Mouse (Mus musculus): ENCODE measurements at regions not wholly inside any gene's neighbourhood (a gene's known extent, or its start where the extent isn't known, plus 50 kb on each side); places are given as distances from the start of the nearest gene placed in this dataset.

- no peak for DNase-seq (ENCODE audit: low spot score in 2 of 2)
Measured at GRCm38 (mm10) chr5:100246709-100247108, 87.1 kb upstream of the Tmem150c start.

GRCm38 (mm10) chr5:100244811-100245210 is 85.2 kb upstream of the Tmem150c start:
- no peak for DNase-seq (ENCODE audit: low spot score in 2 of 2)

- no peak for DNase-seq (ENCODE audit: low spot score in 2 of 2)
Measured at GRCm38 (mm10) chr5:100240876-100241275, 81.3 kb upstream of the Tmem150c start.

GRCm38 (mm10) chr5:100239632-100240031 is 80.0 kb upstream of the Tmem150c start:
- no peak for DNase-seq (ENCODE audit: low spot score in 2 of 2)

GRCm38 (mm10) chr5:100238287-100239036 is 78.9 kb upstream of the Tmem150c start:
- DNase-seq (ENCODE audit: low spot score in 2 of 2) = no peak

- no peak for DNase-seq (ENCODE audit: low spot score in 2 of 2)
Measured at GRCm38 (mm10) chr5:100237674-100238278, 78.2 kb upstream of the Tmem150c start.

- DNase-seq (ENCODE audit: low spot score in 2 of 2) = no peak
Measured at GRCm38 (mm10) chr5:100236277-100236676, 76.7 kb upstream of the Tmem150c start.

GRCm38 (mm10) chr5:100232076-100232475 is 72.5 kb upstream of the Tmem150c start:
- no peak for DNase-seq (ENCODE audit: low spot score in 2 of 2)

GRCm38 (mm10) chr5:100231574-100231973 is 72.0 kb upstream of the Tmem150c start:
- DNase-seq (ENCODE audit: low spot score in 2 of 2) = no peak

GRCm38 (mm10) chr5:100230038-100230437 is 70.4 kb upstream of the Tmem150c start:
- DNase-seq (ENCODE audit: low spot score in 2 of 2) = no peak

- DNase-seq (ENCODE audit: low spot score in 2 of 2) = no peak
Measured at GRCm38 (mm10) chr5:100227888-100228287, 68.3 kb upstream of the Tmem150c start.

- no peak for DNase-seq (ENCODE audit: low spot score in 2 of 2)
Measured at GRCm38 (mm10) chr5:100226571-100227235, 67.1 kb upstream of the Tmem150c start.

GRCm38 (mm10) chr5:100225491-100225890 is 65.9 kb upstream of the Tmem150c start:
- no peak for DNase-seq (ENCODE audit: low spot score in 2 of 2)

GRCm38 (mm10) chr5:100224773-100225363 is 65.3 kb upstream of the Tmem150c start:
- DNase-seq (ENCODE audit: low spot score in 2 of 2) = no peak

GRCm38 (mm10) chr5:100221005-100221583 is 61.5 kb upstream of the Tmem150c start:
- DNase-seq (ENCODE audit: low spot score in 2 of 2) = peak; percentile 8 to 26

GRCm38 (mm10) chr5:100220320-100220719 is 60.7 kb upstream of the Tmem150c start:
- no peak for DNase-seq (ENCODE audit: low spot score in 2 of 2)

- no peak for DNase-seq (ENCODE audit: low spot score in 2 of 2)
Measured at GRCm38 (mm10) chr5:100218256-100218851, 58.7 kb upstream of the Tmem150c start.

- peak in 1 of 2 experiments; percentile 19 for DNase-seq (ENCODE audit: low spot score in 2 of 2)
Measured at GRCm38 (mm10) chr5:100217178-100218035, 57.8 kb upstream of the Tmem150c start.

- no peak for DNase-seq (ENCODE audit: low spot score in 2 of 2)
Measured at GRCm38 (mm10) chr5:100213901-100214300, 54.3 kb upstream of the Tmem150c start.

GRCm38 (mm10) chr5:100210708-100211107 is 51.1 kb upstream of the Tmem150c start:
- no peak for DNase-seq (ENCODE audit: low spot score in 2 of 2)

Measured in heart, adult 9 months (tissue).